ENCODE assay signal across 9 mouse cellular contexts in the genomic region with DNA sequence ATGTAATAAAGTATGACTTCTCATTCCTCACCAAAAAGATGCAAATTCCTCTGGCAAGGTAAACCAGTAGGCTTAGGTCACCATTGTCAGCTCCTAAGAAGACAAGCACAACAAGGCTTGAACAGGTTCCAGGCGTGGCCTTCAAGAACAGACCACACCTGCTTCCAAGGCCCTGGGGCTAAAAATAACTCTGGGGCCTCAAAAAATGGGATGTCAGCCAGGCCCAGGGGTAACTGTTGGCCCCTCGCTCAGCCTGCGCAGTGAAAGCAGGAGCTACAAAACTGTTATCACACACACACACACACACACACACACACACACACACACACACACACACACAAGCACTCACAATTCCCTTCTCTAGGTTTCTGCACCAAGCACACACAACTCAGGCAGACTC. TPM values are rescaled to one million over a fixed set of nuclear protein-coding genes. Genes with fewer than 3 reads are reported as not detected.
DNase-seq lines count a peak whose midpoint lies in the region; ATAC-seq lines count a peak whose summit lies in the region.
"Had no signal": no experiment of that assay in that cellular context is flagged by ENCODE, and none has a peak within 500 bp of the region (broad histone marks: within the 10 kb centered on the region; RNA-seq: fewer than 3 reads in every experiment).

No protein-coding gene starts in this region.

- no peak overlapping the region for H3K4me2 ChIP-seq in embryonic facial prominence, embryonic 15.5 days (replicated peaks)
- H3K4me2 ChIP-seq: hindbrain, embryonic 15.5 days had no signal

- ATAC-seq in embryonic facial prominence, embryonic 15.5 days (ENCODE audit: insufficient number of reproducible peaks, low FRiP score, low TSS enrichment, low read depth) = no peak; the same call in 1 of the 2 replicates
- peak; percentile 32 to 44; a peak in 3 of 4 replicates for ATAC-seq in hematopoietic stem cell, adult 5-6 weeks (replicated peaks in 1 of 2; ENCODE audit: insufficient read depth in 1 of 2, low FRiP score in 2 of 2, low TSS enrichment in 1 of 2, low read depth in 1 of 2, poor library complexity in 2 of 2, severe bottlenecking in 2 of 2)
- ATAC-seq in CD4-positive, CD25-positive, alpha-beta regulatory T cell, adult 4 months = no peak

- no peaks in the 10 kb centered on the region for H3K9me3 ChIP-seq in embryonic facial prominence, embryonic 15.5 days (replicated peaks)
- H3K9me3 ChIP-seq: hindbrain, embryonic 15.5 days had no signal

- no peak overlapping the region for H3K9ac ChIP-seq in embryonic facial prominence, embryonic 15.5 days
- H3K9ac ChIP-seq: hindbrain, embryonic 15.5 days had no signal

- H3K4me3 ChIP-seq in embryonic facial prominence, embryonic 15.5 days (replicated peaks) = no peak overlapping the region
- H3K4me3 ChIP-seq: hindbrain, embryonic 15.5 days had no signal

- H3K4me1 ChIP-seq in embryonic facial prominence, embryonic 15.5 days = peaks cover 11% of the 10 kb centered on the region
- H3K4me1 ChIP-seq: hindbrain, embryonic 15.5 days had no signal

- H3K27me3 ChIP-seq in embryonic facial prominence, embryonic 15.5 days = no peaks in the 10 kb centered on the region
- H3K27me3 ChIP-seq: hindbrain, embryonic 15.5 days had no signal

- peak overlapping the region; percentile 4; the same call in 1 of the 2 replicates for H3K27ac ChIP-seq in embryonic facial prominence, embryonic 15.5 days (replicated peaks)
- H3K27ac ChIP-seq: hindbrain, embryonic 15.5 days had no signal

- H3K36me3 ChIP-seq in embryonic facial prominence, embryonic 15.5 days = no peaks in the 10 kb centered on the region
- H3K36me3 ChIP-seq: hindbrain, embryonic 15.5 days had no signal

- DNase-seq in ovary, adult 18-20 months (ENCODE audit: low spot score) = peak; percentile 59
- no peak for DNase-seq in ovary, postnatal 10 days (ENCODE audit: low spot score)
- peak; percentile 47 for DNase-seq in lung, postnatal 14 days
- DNase-seq in spleen, postnatal 36 days (ENCODE audit: low spot score in 2 of 2) = no peak
- no peak for DNase-seq in layer of hippocampus, postnatal 36 days

- 31% methylated on average over 3 of the region's 3 CpGs for WGBS in embryonic facial prominence, embryonic 15.5 days

RNA-seq across cellular contexts. Expression of a gene that starts 18.5 kb away (rescaled TPM):
- 19.6 and 20.3 TPM in 2 replicates for polyA plus RNA-seq in embryonic facial prominence, embryonic 15.5 days (2015; fragmentation: Nextera tagmentation; extraction: Ambion mirVana)
- 7.8 and 18.8 TPM in 2 replicates for total RNA-seq in hematopoietic stem cell, adult 5-6 weeks (2017)
- total RNA-seq in layer of hippocampus, postnatal 36 days (2021) = 1 to 10 TPM; 8.6 to 8.9 TPM
- polyA plus RNA-seq in CD4-positive, CD25-positive, alpha-beta regulatory T cell, adult 4 months (2017; shearing (Covaris generic)) = 1 to 10 TPM; 2.8 to 3.9 TPM

RNA-seq across cellular contexts. Expression of a gene that starts 56.0 kb away (rescaled TPM):
- 3.4 TPM in 2 replicates for polyA plus RNA-seq in embryonic facial prominence, embryonic 15.5 days (2015; fragmentation: Nextera tagmentation; extraction: Ambion mirVana)
- total RNA-seq in hematopoietic stem cell, adult 5-6 weeks (2017) = 12.0 and 15.4 TPM in 2 replicates
- total RNA-seq in layer of hippocampus, postnatal 36 days (2021) = 10 to 100 TPM; 41.1 to 41.7 TPM
- polyA plus RNA-seq in CD4-positive, CD25-positive, alpha-beta regulatory T cell, adult 4 months (2017; shearing (Covaris generic)) = 10 to 100 TPM; 28.9 to 33.5 TPM

Comparison
In these comparisons a context has a peak if more than half of its experiments do, and no peak if none do; other contexts are left out.
1. DNase-seq: peak in ovary, adult 18-20 months (single experiment) and lung, postnatal 14 days (single experiment); none in ovary, postnatal 10 days (single experiment), spleen, postnatal 36 days (0 of 2) and layer of hippocampus, postnatal 36 days (0 of 2).
2. ATAC-seq: peak in hematopoietic stem cell, adult 5-6 weeks (2 of 2); none in embryonic facial prominence, embryonic 15.5 days (single experiment) and CD4-positive, CD25-positive, alpha-beta regulatory T cell, adult 4 months (single experiment).